Mouse (Mus musculus): ENCODE results near the gene Crb1. TPM values are rescaled to one million over a fixed set of nuclear protein-coding genes. Genes with fewer than 3 reads are reported as not detected.
"Not testable (repeated sequence)": the region's sequence is repeated elsewhere in the genome, so short reads cannot be mapped to it uniquely, and the experiment has no call there.

Crb1 gene
- polyA plus RNA-seq, 1 experiment from 2014 or later, result 0.04 TPM

- H3K4me3 ChIP-seq, result no peak overlapping the region
- no peaks in the 10 kb centered on the region for H3K27me3 ChIP-seq
- H3K36me3 ChIP-seq, result no peaks in the 10 kb centered on the region
- H3K4me1 ChIP-seq (replicated peaks), result peaks cover 6% of the 10 kb centered on the region
- H3K9me3 ChIP-seq (replicated peaks), result no peaks in the 10 kb centered on the region
- H3K9ac ChIP-seq, result no peak overlapping the region
- no peak for ATAC-seq (replicated peaks; ENCODE audit: insufficient number of reproducible peaks, insufficient read depth, low FRiP score, low read depth)
- H3K4me2 ChIP-seq, result no peak overlapping the region
- WGBS, result 73% methylated on average over 5 of the region's 5 CpGs
- H3K27ac ChIP-seq, result peak overlapping the region; percentile 71
Observed at GRCm38 (mm10) chr1:139328286-139328685, 48.6 kb downstream of the Crb1 start.

DNA sequence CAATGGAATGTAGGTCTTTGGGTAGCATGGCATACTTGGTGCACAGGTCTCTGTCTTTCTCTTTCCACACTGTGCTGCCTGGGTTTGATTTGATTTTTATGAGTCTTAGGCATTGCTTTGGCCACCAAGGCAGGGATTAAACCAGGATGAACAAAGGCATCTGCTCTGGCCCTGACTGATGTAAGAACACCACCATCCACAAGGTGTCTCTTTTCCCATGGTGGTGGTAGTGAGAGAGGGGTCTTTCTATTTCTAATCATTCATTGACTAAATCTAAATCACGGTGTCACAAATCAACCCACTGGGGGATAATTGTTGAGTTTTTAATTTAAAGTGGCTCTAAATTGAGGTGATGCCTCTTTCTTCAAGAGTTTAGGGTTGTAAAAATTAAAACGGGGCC lies 51.5 kb downstream of the Crb1 start:
- no peak overlapping the region for H3K4me2 ChIP-seq
- no peak overlapping the region for H3K4me3 ChIP-seq
- H3K27me3 ChIP-seq, result no peaks in the 10 kb centered on the region
- H3K4me1 ChIP-seq (replicated peaks), result peaks cover 6% of the 10 kb centered on the region
- no peak overlapping the region for H3K27ac ChIP-seq
- no peak for ATAC-seq (replicated peaks; ENCODE audit: insufficient number of reproducible peaks, insufficient read depth, low FRiP score, low read depth)
- H3K9ac ChIP-seq, result no peak overlapping the region
- WGBS, result 66% methylated on average over 2 of the region's 2 CpGs
- no peaks in the 10 kb centered on the region for H3K9me3 ChIP-seq (replicated peaks)
- no peaks in the 10 kb centered on the region for H3K36me3 ChIP-seq

GRCm38 (mm10) chr1:139319798-139320197 lies 57.1 kb downstream of the Crb1 start:
- no peaks in the 10 kb centered on the region for H3K36me3 ChIP-seq
- no peaks in the 10 kb centered on the region for H3K4me1 ChIP-seq (replicated peaks)
- H3K9ac ChIP-seq, result no peak overlapping the region
- no peak overlapping the region for H3K4me2 ChIP-seq
- 35% methylated on average over 6 of the region's 6 CpGs for whole genome bisulfite sequencing
- no peak overlapping the region for H3K27ac ChIP-seq
- no peaks in the 10 kb centered on the region for H3K9me3 ChIP-seq (replicated peaks)
- no peak for ATAC-seq (replicated peaks; ENCODE audit: insufficient number of reproducible peaks, insufficient read depth, low FRiP score, low read depth)
- no peaks in the 10 kb centered on the region for H3K27me3 ChIP-seq
- H3K4me3 ChIP-seq, result no peak overlapping the region

DNA sequence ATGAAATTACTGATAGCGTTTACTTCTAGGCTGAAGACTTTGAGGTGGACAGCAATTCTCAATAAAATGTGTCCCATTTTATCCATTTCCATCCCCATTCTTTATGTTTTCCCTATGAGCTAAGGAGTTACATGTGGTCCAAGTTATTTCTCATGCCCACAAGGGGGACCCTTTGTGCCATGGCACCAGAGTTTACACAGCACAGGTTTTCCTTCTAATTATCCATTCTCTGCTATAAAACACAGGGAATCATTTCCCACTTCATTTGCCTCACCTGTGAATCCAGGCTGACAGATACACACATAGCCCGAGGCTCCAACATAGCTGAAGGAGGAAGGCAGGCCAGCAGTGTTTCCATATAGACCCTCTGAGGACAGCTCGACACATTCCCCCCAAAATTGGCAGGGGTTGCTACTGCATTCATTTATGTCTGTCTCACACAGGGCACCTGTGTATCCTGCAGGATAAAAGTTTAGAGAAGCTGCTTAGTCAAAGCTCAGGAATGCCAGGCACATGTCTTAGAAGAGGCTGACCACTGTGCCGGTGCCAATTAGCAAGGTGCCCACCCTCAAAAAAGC lies 62.5 kb downstream of the Crb1 start:
- no peak overlapping the region for H3K4me2 ChIP-seq
- no peak overlapping the region for H3K9ac ChIP-seq
- WGBS, result 75% methylated on average over 4 of the region's 4 CpGs
- H3K4me1 ChIP-seq (replicated peaks), result no peaks in the 10 kb centered on the region
- H3K27me3 ChIP-seq, result no peaks in the 10 kb centered on the region
- H3K9me3 ChIP-seq (replicated peaks), result no peaks in the 10 kb centered on the region
- ATAC-seq (replicated peaks; ENCODE audit: insufficient number of reproducible peaks, insufficient read depth, low FRiP score, low read depth), result no peak
- no peak overlapping the region for H3K27ac ChIP-seq
- no peak overlapping the region for H3K4me3 ChIP-seq
- no peaks in the 10 kb centered on the region for H3K36me3 ChIP-seq

GRCm38 (mm10) chr1:139308915-139309314 lies 68.0 kb downstream of the Crb1 start:
- no peaks in the 10 kb centered on the region for H3K36me3 ChIP-seq
- H3K4me1 ChIP-seq (replicated peaks), result no peaks in the 10 kb centered on the region
- H3K27ac ChIP-seq, result no peak overlapping the region
- no peak overlapping the region for H3K9ac ChIP-seq
- WGBS, result 48% methylated on average over 4 of the region's 4 CpGs
- no peaks in the 10 kb centered on the region for H3K9me3 ChIP-seq (replicated peaks)
- H3K4me3 ChIP-seq, result no peak overlapping the region
- ATAC-seq (replicated peaks; ENCODE audit: insufficient number of reproducible peaks, insufficient read depth, low FRiP score, low read depth), result no peak
- H3K27me3 ChIP-seq, result no peaks in the 10 kb centered on the region
- no peak overlapping the region for H3K4me2 ChIP-seq

- not testable (repeated sequence) for H3K4me3 ChIP-seq; H3K9me3 ChIP-seq (replicated peaks); H3K27ac ChIP-seq; H3K4me2 ChIP-seq; H3K4me1 ChIP-seq (replicated peaks); H3K36me3 ChIP-seq; ATAC-seq (replicated peaks; ENCODE audit: insufficient number of reproducible peaks, insufficient read depth, low FRiP score, low read depth); H3K9ac ChIP-seq; H3K27me3 ChIP-seq
Observed at GRCm38 (mm10) chr1:139302519-139302918, 74.4 kb downstream of the Crb1 start.

GRCm38 (mm10) chr1:139301830-139302229 lies 75.1 kb downstream of the Crb1 start:
- Histone ChIP-seq H3K4me2 (no peak overlapping the region), H3K4me3 (no peak overlapping the region), H3K27ac (no peak overlapping the region), H3K4me1 (replicated peaks) (no peaks in the 10 kb centered on the region), H3K27me3 (no peaks in the 10 kb centered on the region), H3K9ac (no peak overlapping the region), H3K9me3 (replicated peaks) (no peaks in the 10 kb centered on the region), H3K36me3 (no peaks in the 10 kb centered on the region)
- no peak for ATAC-seq (replicated peaks; ENCODE audit: insufficient number of reproducible peaks, insufficient read depth, low FRiP score, low read depth)
- WGBS, result 87% methylated on average over 5 of the region's 5 CpGs

GRCm38 (mm10) chr1:139292023-139292422 lies 84.9 kb downstream of the Crb1 start:
- 66% methylated on average over 4 of the region's 4 CpGs for WGBS
- ATAC-seq (replicated peaks; ENCODE audit: insufficient number of reproducible peaks, insufficient read depth, low FRiP score, low read depth), result no peak
- H3K4me3 ChIP-seq, result no peak overlapping the region
- no peak overlapping the region for H3K9ac ChIP-seq
- H3K9me3 ChIP-seq (replicated peaks), result no peaks in the 10 kb centered on the region
- H3K36me3 ChIP-seq, result no peaks in the 10 kb centered on the region
- H3K27ac ChIP-seq, result no peak overlapping the region
- 0 out of 2 replicates have a peak, but pooled peaks cover 3% of the 10 kb centered on the region for H3K4me1 ChIP-seq (replicated peaks)
- no peak overlapping the region for H3K4me2 ChIP-seq
- H3K27me3 ChIP-seq, result no peaks in the 10 kb centered on the region

GRCm38 (mm10) chr1:139291593-139291992 lies 85.3 kb downstream of the Crb1 start:
- ATAC-seq (replicated peaks; ENCODE audit: insufficient number of reproducible peaks, insufficient read depth, low FRiP score, low read depth), result no peak
- Histone ChIP-seq H3K36me3 (no peaks in the 10 kb centered on the region), H3K4me3 (no peak overlapping the region), H3K27ac (no peak overlapping the region), H3K9me3 (replicated peaks) (no peaks in the 10 kb centered on the region), H3K4me1 (replicated peaks) (0 out of 2 replicates have a peak, but pooled peaks cover 3% of the 10 kb centered on the region), H3K9ac (no peak overlapping the region), H3K4me2 (no peak overlapping the region), H3K27me3 (no peaks in the 10 kb centered on the region)
- 55% methylated on average over 1 of the region's 1 CpGs for WGBS

DNA sequence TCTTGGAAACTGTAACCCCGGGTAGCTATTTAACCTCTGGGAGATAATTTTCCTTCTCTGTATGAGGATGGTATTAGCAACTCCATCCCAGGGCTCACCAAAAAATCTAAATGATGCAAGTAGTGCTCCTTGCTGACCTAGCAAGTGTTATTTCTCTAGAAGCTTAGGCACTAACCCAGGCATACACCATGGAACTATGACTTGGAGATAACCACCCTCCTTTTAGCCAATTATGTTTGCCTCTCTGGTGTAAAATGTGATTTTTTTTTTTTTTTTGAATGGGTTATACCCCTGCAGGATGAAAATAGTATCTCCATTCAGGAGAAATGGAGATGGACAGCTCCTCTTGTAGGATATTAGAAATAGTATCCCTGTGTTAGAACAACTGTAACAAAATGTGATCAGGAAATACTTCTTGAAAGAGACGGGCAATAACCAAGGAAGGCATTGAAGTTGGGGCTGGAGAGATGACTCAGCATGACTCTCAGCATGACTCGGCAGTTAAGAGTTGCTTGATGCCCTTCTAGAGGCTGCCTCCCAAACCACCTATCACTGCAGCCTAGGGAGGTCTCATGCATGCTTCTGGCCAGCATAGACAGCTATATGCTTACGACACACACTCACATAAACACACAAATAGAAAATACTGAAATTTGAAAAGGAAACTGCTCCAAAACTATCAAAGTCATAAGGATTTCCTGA lies 100.1 kb downstream of the Crb1 start:
- no peaks in the 10 kb centered on the region for H3K36me3 ChIP-seq
- H3K27ac ChIP-seq, result no peak overlapping the region
- no peak overlapping the region for H3K4me2 ChIP-seq
- no peak overlapping the region for H3K4me3 ChIP-seq
- WGBS, result 75% methylated on average over 4 of the region's 4 CpGs
- H3K27me3 ChIP-seq, result no peaks in the 10 kb centered on the region
- ATAC-seq (replicated peaks; ENCODE audit: insufficient number of reproducible peaks, insufficient read depth, low FRiP score, low read depth), result no peak
- no peak overlapping the region for H3K9ac ChIP-seq
- H3K4me1 ChIP-seq (replicated peaks), result no peaks in the 10 kb centered on the region
- H3K9me3 ChIP-seq (replicated peaks), result no peaks in the 10 kb centered on the region

- H3K36me3 ChIP-seq, result no peaks in the 10 kb centered on the region
- no peaks in the 10 kb centered on the region for H3K4me1 ChIP-seq (replicated peaks)
- H3K27ac ChIP-seq, result no peak overlapping the region
- no peaks in the 10 kb centered on the region for H3K27me3 ChIP-seq
- H3K4me2 ChIP-seq, result no peak overlapping the region
- no peak overlapping the region for H3K9ac ChIP-seq
- no peak overlapping the region for H3K4me3 ChIP-seq
- no peaks in the 10 kb centered on the region for H3K9me3 ChIP-seq (replicated peaks)
- ATAC-seq (replicated peaks; ENCODE audit: insufficient number of reproducible peaks, insufficient read depth, low FRiP score, low read depth), result no peak
- 19% methylated on average over 6 of the region's 6 CpGs for WGBS
Observed at GRCm38 (mm10) chr1:139267844-139268243, 109.1 kb downstream of the Crb1 start.

- Histone ChIP-seq H3K4me3 (no peak overlapping the region), H3K4me1 (replicated peaks) (no peaks in the 10 kb centered on the region), H3K9me3 (replicated peaks) (no peaks in the 10 kb centered on the region), H3K36me3 (no peaks in the 10 kb centered on the region), H3K27ac (no peak overlapping the region), H3K4me2 (no peak overlapping the region), H3K27me3 (no peaks in the 10 kb centered on the region), H3K9ac (no peak overlapping the region)
- ATAC-seq (replicated peaks; ENCODE audit: insufficient number of reproducible peaks, insufficient read depth, low FRiP score, low read depth), result no peak
- 77% methylated on average over 1 of the region's 1 CpGs for WGBS
Observed at GRCm38 (mm10) chr1:139264245-139264644, 112.7 kb downstream of the Crb1 start.

All from heart, embryonic 15.5 days (tissue).